Mouse (Mus musculus): Measurements from ENCODE around the gene 3110082I17Rik.

- TF ChIP-seq CTCF (conservative IDR thresholded peaks at IDR 0.05; ENCODE audit: insufficient read depth, insufficient read length, low read depth, low read length), result no peak
- TF ChIP-seq POLR2A (IDR thresholded peaks at IDR 0.05; ENCODE audit: low read depth, low read length), result no peak
Observed at GRCm38 (mm10) chr5:139316982-139317675, 143.2 kb downstream of the 3110082I17Rik start.
